Mouse (Mus musculus) spleen, embryonic (tissue): Measurements from ENCODE around the gene Higd1b.

ENCODE experiments used
- CTCF ChIA-PET: fragments of 350-600 bp; sonication (Branson Sonifier 250); formaldehyde crosslinking; loops from one replicate; lab custom pipeline; 2022; lab: Charles Lee

Gene Higd1b

DNA sequence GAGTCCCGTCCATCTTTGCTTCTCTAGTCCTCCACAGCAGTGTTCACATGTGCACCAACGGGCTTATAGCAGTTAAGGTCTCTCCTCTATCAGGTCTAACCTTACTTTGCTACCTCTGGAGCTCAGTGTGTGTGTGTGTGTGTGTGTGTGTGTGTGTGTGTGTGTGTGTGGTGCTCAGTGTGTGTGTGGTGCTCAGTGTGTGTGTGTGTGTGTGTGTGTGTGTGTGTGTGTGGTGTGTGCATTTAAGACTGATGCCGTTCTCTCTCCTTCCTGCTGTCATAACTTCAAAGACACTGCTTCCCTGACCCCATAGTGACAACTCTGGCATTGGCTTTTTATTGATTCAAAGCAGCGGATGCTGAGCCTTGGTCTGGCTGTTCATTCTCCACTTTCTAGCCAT is at the start of gene Higd1b:
Higd1b (plus strand) TSS at position 301 of the 400 bp plus-strand sequence.
- CTCF ChIA-PET, result interaction anchor here (0.6 kb wide), 1 partner anchor 638 kb away, joined by 5 read pairs; no protein-coding TSS in a partner anchor

DNA sequence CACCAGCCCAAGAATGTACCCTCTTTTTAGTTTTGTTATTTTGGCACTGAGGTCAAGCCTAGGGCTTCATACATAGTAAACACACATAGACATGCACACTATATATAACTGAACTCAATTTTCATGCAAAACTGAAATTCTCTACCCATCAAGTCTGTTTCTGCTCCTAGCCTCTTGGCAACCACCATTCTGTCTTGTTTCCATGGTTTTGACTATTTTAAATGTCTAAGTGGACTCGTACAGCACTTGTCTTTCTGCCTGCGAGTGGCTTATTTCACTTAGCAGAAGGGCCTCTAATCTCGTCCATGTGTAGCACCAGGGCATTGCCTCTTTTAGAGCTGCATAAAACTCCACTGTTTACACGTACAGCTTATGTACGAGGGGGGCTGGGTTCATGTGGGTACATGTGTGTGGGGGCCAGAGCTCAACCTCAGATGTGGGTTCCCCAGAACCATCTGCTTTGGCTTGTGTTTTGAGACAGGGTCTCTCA is 47.9 kb upstream of the Higd1b start:
- CTCF ChIA-PET, result no interaction called here

DNA sequence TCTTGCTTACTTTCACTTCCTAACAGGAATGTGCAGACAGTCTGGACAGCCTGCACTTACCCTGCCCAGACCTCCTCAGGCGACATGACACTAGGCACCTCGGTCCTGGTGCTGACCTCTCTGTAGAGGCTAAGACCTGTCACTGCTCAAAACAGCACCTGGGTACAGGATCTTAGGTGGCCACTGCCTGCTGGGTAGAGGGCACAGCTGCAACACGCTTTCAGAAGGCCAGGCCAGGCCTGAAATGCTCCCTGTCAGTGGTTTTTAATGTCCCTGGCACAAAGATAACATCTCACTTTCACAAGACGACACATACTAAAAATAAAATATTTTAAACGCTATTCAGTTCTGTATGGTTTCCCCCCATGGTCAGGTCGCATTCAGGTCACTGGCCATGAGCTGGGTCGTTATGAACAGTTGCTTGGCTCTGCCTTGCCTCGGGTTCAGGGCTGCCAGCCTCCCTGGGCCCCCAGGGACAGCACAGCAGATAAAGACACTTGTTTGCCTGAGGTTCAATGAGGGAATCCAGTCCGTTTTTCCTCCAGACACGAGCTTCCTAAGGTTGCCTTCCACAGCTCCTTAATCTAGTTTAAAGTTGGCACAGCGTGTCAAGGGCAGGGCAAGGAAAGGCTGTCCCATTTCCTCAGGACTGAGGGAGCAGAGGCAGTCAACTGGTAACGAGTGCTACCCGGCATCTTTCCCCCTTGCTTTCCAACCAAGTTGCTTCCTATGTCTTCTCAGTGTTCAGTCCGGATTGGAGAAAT is 43.8 kb upstream of the Higd1b start:
- CTCF ChIA-PET, result no interaction called here

DNA sequence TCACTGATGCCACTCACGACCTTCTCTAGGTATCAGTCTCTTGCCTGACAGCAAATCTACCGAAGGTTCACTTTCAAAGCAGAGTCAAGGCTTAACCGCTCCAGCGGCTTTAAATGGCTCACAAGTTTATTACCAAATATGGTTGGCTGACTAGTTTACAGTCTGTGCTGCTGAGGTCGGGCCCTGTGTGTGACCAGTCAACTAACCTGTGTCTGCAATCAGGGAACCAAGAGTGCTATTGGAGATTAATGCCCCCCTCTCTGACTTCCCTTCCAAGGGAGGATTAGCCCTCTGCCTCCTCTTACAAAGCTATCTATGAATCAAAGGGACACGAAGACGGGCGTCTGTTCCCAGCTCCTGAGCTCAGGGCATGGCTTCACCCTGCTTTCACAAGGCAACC is 41.5 kb upstream of the Higd1b start:
- CTCF ChIA-PET, result no interaction called here

DNA sequence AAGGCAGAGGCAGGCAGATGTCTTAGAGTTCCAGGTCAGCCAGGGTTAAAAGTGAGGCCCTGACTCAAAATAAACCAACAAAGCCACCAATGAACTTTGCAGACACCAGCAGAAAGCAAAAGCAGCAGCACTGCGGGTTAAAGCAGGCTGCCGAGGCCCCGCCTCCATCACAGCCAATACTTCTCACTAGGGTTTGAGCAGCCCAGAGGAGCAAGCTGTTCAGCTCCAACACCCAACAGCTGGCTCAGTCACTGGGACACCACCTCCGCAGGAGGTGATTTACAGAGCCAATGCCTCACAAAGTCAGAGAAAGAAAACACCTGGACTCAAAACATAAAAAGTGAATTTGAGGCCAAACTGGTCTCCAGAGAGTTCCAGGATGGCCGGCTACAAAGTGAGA is 32.2 kb upstream of the Higd1b start:
- CTCF ChIA-PET, result no interaction called here

DNA sequence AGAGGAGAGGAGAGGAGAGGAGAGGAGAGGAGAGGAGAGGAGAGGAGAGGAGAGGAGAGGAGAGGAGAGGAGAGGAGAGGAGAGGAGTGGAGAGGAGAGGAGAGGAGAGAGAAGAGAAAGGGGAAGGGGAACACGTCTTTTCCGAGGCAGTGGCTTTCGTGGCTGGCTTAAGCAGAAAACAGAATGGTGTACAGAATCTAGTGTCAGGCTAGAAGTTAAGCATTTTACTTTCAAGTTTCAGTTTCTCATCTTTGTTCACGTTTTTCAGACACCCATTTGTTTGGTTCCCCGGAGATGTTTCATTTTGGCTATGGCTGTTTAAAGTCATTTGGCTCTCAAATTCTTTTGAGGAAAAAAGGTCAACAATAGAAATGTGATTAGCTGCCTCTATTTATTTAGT is 27.4 kb upstream of the Higd1b start:
- CTCF ChIA-PET, result no interaction called here

DNA sequence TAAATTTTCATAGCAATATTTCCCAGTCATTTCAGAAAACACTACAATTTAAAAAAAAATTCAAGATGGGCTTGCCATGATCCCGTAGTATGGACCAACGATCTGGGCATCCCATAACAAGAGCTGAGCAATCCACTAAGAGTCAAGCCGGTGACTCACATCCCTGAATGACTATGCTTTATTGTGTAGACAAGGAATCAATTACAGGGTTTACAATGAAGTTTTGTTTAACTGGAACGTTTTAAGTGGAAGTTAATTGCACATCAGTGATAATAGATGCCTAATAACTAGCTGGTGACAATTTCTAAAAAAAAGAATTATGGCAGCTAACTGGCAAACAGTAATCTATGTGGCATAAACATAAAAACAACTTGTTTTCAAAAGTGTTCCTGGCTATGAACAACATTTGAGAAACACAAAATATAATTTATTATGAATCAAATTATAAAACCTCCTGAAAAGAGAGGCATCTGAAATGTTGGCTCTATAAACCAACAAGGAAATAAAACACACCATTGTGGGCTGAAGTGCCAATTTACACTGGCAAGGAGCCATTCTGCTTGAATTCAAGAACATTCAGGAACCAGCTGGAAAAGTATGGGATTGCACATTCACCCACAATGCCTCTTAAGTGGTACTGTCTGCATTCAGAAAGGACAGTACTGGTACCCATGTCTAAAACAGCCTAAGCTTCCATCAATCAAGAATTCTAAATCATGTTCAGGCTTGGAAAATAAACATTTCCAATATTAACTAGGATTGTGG is 24.7 kb upstream of the Higd1b start:
- CTCF ChIA-PET, result interaction anchor here (0.6 kb wide), 1 partner anchor 242 kb away, joined by 4 read pairs; no protein-coding TSS in a partner anchor

DNA sequence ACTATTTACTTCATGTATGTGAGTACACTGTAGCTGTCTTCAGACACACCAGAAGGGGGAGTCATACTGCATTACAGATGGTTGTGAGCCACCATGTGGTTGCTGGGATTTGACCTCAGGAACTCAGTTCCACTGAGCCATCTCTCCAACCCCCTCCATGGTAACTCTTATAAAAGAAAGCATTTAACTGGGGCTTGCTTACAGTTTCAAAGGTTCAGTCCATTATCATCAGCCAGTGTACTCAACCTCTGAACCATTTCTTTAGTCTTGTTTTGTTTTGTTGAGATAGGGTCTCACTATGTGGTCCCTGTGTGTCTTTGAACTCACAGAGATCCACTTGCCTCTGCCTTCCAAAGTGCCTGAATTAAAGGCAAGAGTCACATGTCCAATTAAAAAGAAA is 20.8 kb upstream of the Higd1b start:
- CTCF ChIA-PET, result no interaction called here

DNA sequence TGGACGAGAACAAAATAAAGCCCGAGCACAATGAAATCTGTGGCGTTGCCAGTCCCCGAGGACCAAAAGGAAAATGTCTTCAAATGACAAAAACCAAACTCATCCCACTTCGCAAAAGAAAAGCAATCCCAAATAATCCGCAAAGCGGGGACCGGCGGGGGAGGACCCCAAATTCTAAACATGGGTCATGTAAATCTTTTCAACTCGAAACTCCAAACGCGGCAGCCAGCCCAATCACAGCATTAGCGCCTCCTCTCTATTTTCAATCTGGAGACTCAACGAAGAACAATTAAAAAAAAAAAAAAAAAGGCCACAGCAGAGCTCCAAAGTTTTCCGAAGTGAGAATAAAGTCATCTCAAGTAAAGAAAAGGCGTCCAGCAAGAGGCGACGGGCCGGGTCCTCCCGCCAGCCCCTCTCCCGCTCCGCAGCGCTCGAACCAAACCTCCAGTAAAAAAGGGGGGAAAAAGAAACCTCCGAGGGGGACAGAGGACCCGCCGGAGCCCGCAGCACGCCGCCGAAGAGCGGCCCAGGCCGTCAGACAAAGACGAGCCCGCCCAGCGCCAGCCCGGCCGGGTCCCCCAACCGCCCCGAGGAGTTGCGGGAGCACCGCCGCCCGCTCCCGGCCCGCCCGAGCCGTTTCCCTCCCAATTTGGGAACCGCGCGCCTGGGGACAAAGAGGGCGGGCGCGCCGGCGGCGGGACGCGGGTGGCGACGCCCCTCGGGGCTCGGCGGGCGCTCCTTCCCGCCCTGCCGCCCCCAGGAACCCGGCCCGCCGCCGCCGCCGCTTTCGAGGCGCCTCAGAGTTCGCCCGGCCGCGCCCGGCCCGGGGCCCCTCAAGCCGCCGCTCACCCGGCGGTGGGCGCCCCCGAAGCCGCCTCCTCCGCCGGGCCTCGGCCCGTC is 17.3 kb upstream of the Higd1b start:
- CTCF ChIA-PET, result no interaction called here

DNA sequence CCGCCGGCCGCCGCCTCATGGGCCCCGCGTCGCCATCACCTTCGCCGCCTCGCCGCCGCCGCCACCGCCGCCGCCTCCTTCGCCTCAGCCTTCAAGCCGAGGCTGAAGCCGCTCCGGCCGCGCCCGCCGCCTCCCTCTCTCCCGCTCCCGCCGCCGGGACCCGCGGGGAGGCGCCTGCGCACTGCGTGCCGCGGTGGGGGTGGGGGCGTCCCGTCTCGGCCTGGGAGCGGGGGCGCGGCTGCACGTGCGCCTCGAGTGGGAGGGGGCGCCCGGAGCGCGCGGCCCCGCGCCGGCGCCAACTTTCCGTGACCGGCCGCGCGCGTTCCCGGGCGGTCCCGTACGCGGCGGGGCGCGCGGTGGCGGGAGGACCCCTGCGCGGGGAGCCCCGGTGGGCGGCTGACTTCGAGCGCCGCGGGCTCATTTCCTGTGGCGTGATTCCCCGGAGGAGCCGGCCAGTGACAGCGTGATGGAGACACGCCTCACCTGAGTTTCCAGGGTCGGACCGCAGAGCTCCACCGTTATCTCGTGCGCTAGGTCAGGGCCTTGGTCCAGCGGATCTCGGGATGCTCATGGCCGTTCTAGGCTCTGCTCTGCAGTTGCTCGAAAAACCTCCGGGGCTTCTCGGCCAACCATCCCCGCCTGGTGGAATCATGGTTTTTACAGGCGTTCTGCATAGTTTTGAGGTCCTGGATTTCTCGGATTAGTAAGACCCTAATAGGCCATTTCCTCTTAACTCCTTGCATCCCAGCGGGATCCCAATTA is 16.4 kb upstream of the Higd1b start, which contains the start of gene Gjc1:
Gjc1 (minus strand) TSS at position 680 of the 762 bp plus-strand sequence.
- CTCF ChIA-PET, result no interaction called here

DNA sequence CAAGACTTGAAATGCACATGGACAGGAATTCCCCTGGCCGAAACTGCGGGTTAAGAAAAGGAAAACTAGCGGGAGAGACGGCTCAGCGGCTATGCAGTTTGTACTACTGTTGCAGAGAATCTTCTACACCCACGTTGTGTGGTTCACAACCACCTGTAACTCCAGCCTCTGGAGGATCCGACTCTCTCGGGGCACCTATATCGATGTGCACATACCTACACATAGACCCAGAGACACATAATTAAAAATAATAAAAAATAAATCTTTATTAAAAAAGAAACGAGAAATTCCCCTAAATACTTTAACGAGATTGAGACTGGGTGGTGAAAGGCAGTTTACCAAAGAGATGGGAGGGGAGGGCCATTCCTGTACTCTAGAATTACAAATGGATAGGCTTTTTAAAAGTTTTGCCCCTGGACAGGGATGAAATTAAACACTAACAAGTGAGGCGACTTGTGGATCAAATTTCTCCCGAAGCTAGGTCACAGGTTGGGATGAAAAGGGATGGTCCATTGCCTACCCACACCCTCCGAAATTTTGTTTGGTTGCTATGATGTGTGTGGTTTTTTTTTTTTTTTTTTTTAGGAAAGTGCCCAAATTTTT is 15.8 kb upstream of the Higd1b start:
- CTCF ChIA-PET, result no interaction called here

DNA sequence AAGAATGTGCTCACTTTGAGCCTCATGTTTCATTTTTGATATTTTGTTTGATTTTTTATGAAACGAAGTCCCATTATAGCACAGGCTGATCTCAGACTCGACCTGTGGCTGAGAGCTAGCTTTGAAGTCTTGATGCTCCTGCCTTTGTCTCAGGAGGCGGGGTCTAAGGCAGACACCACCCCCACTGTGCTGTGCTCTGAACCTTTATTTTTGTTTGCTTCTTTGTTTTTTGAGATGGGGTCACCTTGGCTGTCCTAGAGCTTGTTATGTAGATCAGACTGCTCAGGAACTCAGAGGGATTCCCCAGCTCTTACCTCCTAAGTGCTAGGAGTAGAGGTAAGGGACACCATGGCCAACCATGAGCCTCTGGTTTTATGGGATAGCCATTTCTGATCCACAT is 15.2 kb upstream of the Higd1b start:
- CTCF ChIA-PET, result no interaction called here

DNA sequence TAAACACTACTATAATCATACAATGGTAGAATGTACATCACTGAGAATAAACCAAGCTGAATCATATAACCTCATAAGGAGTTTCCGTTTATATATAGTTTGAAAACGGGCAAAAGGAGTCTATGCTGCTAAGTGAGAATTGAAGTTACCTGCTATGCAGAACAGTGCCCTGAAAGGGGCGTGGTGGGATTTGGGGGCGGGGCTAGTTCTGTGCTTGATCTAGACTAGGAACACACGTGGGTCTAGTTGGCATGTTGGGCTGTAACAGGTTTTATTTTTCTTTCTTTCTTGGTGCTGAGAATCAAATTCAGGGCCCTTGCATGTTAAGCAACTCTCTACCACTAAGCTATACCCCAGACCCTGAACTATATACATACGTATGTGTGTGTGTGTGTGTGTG is 14.4 kb upstream of the Higd1b start:
- CTCF ChIA-PET, result no interaction called here

DNA sequence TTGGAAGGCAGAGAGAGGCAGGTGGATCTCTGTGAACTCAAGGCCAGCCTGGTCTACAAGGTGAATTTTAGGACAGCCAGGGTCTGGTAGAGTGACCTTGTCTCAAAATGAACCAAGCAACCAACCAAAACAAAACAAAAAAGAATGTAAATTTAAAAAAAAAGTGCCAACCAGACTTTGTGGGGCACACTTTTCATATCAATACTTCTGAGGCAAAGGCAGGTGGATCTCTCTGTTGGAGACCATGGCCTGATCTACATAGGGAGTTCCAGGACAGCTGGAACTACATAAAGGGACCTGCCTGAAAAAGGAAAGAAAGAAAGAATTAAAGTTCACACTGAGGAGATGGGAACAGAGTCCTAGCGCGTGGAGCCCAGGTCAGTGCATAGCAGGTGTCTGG is 9.2 kb upstream of the Higd1b start:
- CTCF ChIA-PET, result no interaction called here

DNA sequence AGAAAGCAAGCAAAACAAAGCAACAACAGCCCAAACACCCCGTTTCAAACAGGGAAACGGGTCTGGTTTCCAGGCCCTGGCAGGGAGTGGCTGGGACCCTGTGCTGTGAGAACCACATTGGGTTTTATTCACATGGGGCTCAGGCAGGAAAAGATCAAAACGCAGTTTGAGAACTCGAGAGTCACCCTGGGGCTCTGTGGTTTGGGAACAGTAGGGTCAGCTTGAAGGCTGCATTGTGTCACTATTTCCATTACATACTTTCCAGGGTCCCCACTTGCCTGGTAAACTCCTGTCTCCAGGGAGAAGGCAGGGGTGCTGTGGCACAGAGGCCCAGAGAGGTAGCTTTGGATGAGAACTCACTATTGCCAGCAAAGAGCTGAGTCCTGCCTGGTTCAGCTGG is 8.6 kb upstream of the Higd1b start:
- CTCF ChIA-PET, result no interaction called here

DNA sequence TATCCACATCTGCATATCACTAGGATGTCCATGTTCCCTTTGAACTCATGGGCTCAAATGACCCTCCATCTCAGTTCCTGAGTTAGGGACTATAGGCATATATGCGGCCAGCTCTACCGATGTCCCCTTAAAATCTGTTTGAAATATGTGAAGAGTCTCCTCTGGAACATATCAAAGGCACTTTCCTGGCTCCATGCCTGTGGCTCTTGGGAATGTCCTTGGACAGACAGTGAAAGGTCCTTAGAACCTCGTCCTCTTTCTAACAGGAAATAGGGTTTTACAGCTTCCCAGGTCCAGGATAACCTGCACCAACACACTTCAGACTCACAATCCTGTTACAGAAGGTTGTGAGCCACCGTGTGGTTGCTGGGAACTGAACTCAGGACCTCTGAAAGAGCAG is 5.4 kb upstream of the Higd1b start:
- CTCF ChIA-PET, result no interaction called here

DNA sequence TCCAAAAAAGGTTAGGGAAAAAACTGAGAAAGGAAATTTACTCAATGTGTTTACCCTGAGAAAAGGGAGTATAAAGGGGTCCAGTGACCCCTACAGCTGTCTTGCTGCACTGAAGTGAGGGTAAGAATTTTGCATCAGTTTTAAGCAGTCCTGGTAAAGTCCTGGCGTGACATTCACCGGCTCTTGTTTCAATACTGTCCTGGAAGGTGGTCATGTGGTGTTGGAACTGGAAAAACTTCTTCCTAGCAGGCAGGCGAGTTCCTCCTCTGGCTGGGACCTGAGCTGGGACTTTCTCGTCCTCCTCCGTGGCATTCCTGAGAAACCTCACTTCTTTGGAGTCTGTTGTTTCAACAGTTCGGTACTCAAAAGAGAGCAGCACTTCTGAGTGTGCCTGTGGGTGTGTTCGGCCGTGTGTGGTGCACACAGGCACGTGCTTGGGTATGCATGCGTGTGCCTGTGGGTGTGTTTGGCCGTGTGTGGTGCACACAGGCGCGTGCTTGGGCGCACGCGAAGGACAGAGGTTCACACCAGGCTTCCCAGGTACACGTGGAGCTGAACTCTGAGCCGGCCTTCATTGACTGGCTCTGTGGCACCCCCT is 2.9 kb upstream of the Higd1b start:
- CTCF ChIA-PET, result no interaction called here

DNA sequence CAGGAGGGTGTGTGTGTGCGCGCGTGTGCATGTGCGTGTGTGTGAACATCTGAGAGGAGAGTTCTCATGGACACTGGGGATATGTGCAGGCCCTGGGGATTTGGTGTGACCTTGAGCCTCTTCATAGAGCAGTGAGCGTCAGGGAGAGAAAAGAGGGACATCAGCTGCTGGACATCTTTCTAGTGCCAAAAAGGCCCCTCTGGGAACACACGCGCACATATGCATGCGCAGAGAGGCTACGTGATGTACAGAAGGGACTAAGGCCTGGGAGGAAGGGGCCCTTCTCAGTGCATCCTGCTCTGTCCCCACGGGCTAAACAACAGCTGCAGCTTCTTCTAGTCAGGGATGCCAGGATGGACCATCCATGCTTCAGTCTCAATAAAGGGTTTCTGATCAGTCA is 1.4 kb upstream of the Higd1b start:
- CTCF ChIA-PET, result no interaction called here

DNA sequence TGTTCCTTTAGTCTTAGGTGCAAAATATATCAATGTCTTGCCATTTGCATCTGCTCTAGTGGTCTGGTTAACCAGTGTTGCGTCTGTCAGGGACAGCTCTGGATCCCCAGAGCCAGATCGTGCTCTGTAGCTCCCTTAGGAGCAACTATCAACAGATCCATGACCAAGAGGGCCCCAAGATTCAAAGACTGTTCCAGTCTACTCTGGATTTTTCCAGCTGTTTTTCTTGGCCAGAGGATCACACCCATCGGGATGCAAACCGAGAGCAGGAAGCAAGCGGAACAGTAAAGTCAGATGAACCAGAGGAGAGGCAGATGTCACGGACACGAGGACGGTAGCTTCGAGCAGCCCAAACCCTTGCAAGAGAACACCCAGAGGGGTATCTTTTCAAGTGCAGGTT is 497 bp downstream of the Higd1b start:
- CTCF ChIA-PET, result no interaction called here

DNA sequence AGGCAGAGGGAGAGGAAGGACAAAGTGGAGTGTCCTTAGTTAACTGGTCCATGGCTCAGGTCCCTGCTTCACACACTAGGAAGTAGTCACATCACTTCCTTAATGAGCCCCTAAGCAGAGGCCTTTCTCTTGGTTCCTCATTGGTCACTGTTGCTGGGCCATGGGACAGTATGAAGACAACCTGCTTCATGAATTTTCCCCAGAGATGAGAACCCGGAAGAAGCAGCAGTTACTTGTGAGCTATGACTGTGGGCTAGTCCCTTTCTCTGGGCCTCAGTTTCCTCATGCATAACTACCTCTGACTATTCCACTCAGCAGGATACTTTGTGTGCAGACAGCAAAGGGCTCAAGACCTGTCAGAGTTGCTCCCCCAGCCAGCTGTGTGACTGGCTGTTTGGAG is 1.7 kb downstream of the Higd1b start:
- CTCF ChIA-PET, result no interaction called here
